Mouse (Mus musculus) gastrocnemius, postnatal 10 days (tissue): Measurements from ENCODE around the gene Trim69. TPM values are rescaled to one million over a fixed set of nuclear protein-coding genes. Genes with fewer than 3 reads are reported as not detected.

Experiments used
- DNase-seq: peaks from one replicate; pipeline ENCODE4 v3.0.0; 2021; ENCODE audit warnings: mixed read lengths
- long read RNA-seq, 2 experiments: library from polyadenylated mRNA; stranded (forward); transcript quantifications; one replicate each; pipeline ENCODE4 v2.0.0; 2021
- total RNA-seq, 2 experiments: library from RNA; stranded (reverse); gene quantifications; 2 replicates each; pipeline ENCODE4 v1.2.3; 2021

Gene Trim69
- not detected for total RNA-seq
- long read RNA-seq, experiment 1: 0 reads
- long read RNA-seq, experiment 2: 0 reads

- peak; percentile 91 for DNase-seq
Observed at GRCm38 (mm10) chr2:122160680-122161079, at the start of gene Trim69. Gene Trim69 (plus strand): TSS chr2:122160700.

DNA sequence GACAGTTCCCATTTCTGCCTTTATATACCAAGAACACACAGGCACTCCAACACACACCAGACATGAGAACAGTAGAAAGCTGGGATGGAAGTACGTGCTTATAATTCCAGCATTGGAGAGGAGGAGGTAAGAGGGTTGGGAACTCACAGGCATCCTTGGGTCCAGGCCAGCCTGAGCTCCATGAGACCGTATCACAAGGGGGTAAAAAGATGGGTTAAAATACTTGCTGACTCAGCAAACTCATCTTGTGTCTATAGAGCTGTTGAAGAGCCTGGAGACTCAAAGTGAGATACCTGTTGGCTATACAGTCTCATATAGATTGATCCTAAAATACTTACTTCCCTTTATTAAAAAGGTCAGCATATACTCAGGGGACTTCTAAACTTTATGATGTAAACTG is 43.6 kb upstream of the Trim69 start:
- no peak for DNase-seq

GRCm38 (mm10) chr2:122117961-122118958 is 42.2 kb upstream of the Trim69 start, which contains the start of gene Spg11:
Gene Spg11 (minus strand): TSS chr2:122118386.
- DNase-seq: peak; percentile 97

DNA sequence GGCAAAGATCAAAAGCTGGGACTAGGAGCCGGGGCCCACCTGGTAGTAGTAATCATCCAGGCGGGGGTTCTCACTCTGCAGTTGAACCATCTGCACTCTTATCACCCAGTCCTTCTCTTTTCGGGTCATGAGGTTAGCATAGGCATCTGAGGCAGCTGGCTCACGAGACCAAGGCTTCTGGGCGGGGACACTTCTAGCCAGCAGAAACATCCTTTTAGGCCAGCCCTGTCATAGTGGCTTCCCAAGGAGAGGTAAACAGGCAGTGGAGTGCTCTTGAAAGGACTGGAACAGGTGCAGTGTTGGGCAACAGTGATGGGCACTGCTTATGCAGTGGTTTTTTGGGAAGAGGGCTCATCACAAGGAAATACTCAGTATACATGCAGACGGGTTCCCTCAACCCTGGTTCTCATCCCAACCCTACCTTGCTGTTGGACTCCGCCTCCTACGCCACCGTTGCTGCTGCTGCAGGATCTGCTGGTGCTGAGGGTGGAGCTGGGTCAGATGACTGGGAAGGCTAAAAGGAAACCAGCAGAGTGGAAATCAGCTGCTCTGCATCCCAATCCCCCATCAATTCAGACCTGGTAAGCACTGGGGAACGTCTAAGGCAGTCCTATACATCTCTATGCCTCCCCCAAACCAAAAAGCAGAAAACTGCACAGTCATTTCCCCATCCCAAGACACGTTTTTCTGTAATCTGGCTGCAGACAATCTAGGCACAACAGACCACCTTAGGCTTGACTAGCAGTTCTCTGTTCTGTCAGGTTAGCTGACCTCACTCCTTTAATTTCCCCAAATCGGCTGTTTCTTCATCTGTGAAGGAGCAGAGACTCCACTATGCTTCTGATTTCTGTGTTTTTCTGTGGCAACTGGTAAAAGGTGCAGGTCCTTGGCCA is 34.6 kb upstream of the Trim69 start:
- DNase-seq: no peak

GRCm38 (mm10) chr2:122126765-122127347 is 33.6 kb upstream of the Trim69 start:
- DNase-seq: no peak

DNA sequence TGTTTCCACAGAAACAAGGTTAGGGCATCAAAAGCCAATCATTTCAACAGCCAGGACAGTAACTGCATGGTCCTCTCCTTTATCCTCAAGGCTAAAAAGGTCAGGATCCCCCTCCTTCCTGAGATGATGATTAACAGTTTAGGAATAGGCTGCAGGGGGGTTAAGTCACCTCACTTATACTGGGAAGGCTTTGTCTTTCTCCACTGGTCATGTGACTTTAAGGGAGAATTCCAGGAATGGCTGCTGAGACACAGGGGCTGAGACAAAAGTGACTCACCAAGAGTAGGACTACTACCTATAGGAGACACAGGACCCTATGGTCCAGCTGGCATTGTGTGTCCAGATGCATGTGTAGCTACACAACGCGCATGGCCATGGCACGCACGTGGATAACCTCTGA is 32.9 kb upstream of the Trim69 start:
- no peak for DNase-seq

DNA sequence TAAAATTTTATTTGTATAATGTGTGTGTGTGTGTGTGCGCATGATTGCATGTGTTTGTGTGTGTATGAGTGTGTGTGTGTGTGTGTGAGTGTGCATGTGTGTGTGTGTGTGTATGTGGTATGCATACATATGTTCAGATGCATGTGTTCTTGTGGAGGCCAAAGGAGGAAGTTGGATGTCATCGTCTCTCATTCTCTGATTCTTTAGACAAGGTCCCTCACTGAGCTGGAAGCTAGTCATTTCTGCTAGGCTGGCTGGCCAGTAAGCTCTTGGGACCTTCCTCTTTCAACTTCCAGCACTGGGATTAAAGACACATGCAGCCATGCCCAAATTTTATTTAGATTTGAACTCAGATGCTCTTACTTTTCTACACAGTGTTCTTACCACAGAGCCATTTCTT is 28.4 kb upstream of the Trim69 start:
- no peak for DNase-seq

DNA sequence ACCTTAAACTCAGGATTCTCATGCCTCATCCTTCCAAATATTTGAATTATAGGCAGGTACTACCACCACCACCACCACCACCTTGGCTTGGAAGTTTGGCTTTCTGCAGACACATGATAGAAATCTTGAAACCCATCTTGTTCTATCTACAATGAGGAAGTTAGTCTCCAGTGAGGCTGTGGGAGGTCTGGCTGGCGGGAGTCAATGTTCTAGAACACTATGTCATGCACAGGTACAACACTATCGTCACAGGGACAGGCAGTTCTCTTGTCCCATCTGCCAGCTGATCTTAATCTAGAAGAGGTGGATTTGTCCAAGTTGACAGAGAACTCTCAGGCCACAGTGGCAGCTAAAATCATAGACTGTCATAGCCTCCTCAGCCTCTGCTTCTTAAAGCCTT is 27.9 kb upstream of the Trim69 start:
- DNase-seq: no peak

- no peak for DNase-seq
Observed at GRCm38 (mm10) chr2:122137839-122138465, 22.5 kb upstream of the Trim69 start.

- no peak for DNase-seq
Observed at GRCm38 (mm10) chr2:122140815-122141214, 19.7 kb upstream of the Trim69 start.

GRCm38 (mm10) chr2:122141332-122141967 is 19.1 kb upstream of the Trim69 start:
- no peak for DNase-seq

DNA sequence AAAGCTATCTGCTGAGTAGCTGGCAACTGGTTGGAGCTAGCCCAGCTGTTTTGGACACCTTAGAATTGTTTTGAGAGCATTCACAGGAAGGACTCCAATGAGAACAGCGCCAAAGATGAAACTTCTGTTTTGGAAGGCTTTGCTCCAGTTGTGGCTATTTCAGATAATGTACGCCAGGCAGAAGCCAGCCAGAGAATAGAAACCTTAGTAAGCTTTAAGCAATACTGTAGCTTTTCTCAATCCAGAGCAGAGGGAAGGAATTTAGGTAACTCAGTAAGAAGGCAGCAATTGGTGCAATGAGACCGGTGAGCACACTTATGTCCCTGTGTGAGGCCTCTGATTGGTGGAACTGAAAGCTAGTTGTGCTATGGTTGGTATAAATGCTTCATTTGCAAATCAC is 17.4 kb upstream of the Trim69 start:
- DNase-seq: no peak

GRCm38 (mm10) chr2:122145756-122146155 is 14.7 kb upstream of the Trim69 start:
- DNase-seq: no peak

DNA sequence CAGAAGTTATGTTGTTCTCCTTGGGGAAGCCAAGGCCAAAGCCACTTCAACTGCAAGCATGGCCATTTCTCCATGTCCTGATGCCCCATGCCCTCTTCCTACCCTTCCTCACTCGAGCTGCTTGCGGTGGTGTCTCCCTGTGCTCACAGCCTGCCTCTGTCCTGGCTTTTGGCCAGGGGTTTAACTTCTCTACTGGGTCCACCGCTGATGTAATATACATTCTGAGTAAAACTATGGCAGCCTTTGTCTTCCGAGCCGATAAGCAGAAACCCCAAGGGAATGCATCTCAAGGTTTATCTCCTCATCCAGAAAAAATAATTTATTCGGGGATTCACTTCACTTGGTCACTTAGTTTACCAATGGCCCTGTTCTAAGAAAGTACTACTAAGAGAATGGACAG is 13.8 kb upstream of the Trim69 start:
- no peak for DNase-seq

GRCm38 (mm10) chr2:122147508-122148241 is 12.8 kb upstream of the Trim69 start, which contains the start of gene B2m:
Gene B2m (plus strand): TSS chr2:122147686.
- peak; percentile 92 for DNase-seq

- DNase-seq: peak; percentile 61
Observed at GRCm38 (mm10) chr2:122148242-122148917, 12.1 kb upstream of the Trim69 start.

DNA sequence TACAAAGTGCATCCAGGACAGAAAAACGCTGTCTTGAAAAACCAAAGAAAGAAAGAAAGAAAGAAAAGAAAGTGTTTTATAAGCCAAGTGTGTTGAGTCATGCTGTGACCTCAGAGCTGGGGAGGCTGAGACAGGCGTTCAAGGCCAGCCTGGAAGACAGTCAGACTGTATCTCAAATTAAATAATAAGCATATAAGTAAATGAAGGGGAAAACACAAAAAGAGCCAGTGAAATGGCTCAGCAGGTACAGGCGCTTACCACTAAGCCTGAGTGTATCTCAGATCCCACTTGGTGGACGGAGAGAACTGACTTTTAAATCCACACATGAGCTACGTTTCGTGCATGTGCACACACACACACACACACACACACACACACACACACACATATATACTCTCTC is 11.2 kb upstream of the Trim69 start:
- DNase-seq: no peak

GRCm38 (mm10) chr2:122149716-122150115 is 10.8 kb upstream of the Trim69 start:
- no peak for DNase-seq

DNA sequence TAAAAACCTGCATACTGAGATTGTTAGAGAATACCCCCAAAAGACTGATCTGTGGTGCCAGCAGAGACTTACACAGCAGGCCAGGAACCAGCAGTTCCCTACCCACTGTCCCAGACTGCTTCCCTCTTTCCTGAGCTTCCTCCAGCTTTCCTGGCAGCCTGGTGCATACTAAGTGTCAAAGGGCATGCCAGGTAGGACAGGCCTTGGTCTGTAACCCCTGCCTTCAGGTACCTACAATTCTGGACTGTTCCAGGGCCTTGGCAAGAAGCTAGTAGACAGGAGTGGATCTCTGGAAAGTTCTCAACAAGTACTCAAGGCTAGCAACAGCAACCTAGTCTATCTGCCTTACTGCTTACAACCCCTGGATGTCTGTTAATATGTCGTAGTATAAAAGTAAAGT is 9.3 kb upstream of the Trim69 start:
- DNase-seq: no peak

- DNase-seq: no peak
Observed at GRCm38 (mm10) chr2:122152850-122153249, 7.7 kb upstream of the Trim69 start.
